Mouse (Mus musculus): ENCODE measurements around the gene Mcoln3. TPM values are rescaled to one million over a fixed set of nuclear protein-coding genes. Genes with fewer than 3 reads are reported as not detected.

Gene Mcoln3
- total RNA-seq, 1 experiment: 2.5 TPM

GRCm38 (mm10) chr3:146159360-146159759, 42.1 kb downstream of the Mcoln3 start:
- DNase-seq (ENCODE audit: low read depth, low spot score): no peak
- Histone ChIP-seq H3K27ac (ENCODE audit: insufficient read depth, low read depth, low read length, poor library complexity, severe bottlenecking) (no peak overlapping the region), H3K4me3 (ENCODE audit: insufficient read depth in 1 of 2, low read depth in 1 of 2, low read length in 2 of 2, poor library complexity in 1 of 2, severe bottlenecking in 1 of 2) (no peak overlapping the region), H3K9me3 (ENCODE audit: control insufficient read depth, insufficient read depth, low read depth, low read length) (no peaks in the 10 kb centered on the region), H3K9ac (ENCODE audit: insufficient read depth, low read depth, low read length, poor library complexity, severe bottlenecking) (no peak overlapping the region), H3K4me1 (ENCODE audit: control insufficient read depth in 2 of 2, insufficient read depth in 2 of 2, low read length in 2 of 2, poor library complexity in 1 of 2) (no peaks in the 10 kb centered on the region), H3K36me3 (ENCODE audit: control insufficient read depth, insufficient read depth, low read length, poor library complexity, severe bottlenecking) (no peaks in the 10 kb centered on the region)
- in situ Hi-C loops (cut with MboI; ENCODE audit: low sequenced_read_pairs in 2 of 2, unreplicated experiment in 2 of 2): no loop called here
- TF ChIP-seq ZNF384 (IDR thresholded peaks at IDR 0.05; ENCODE audit: low read depth, low read length) (no peak), CHD2 (IDR thresholded peaks at IDR 0.05; ENCODE audit: low read depth, low read length) (no peak), ZC3H11A (IDR thresholded peaks at IDR 0.05; ENCODE audit: borderline replicate concordance, low read depth, low read length) (no peak), HCFC1 (IDR thresholded peaks at IDR 0.05; ENCODE audit: borderline replicate concordance, insufficient read depth, low read length) (no peak), MAFK (IDR thresholded peaks at IDR 0.05; ENCODE audit: insufficient read depth, low read depth, low read length) (no peak)

GRCm38 (mm10) chr3:146162197-146162596, 44.9 kb downstream of the Mcoln3 start:
- Histone ChIP-seq H3K9me3 (ENCODE audit: control insufficient read depth, insufficient read depth, low read depth, low read length) (no peaks in the 10 kb centered on the region), H3K4me1 (ENCODE audit: control insufficient read depth in 2 of 2, insufficient read depth in 2 of 2, low read length in 2 of 2, poor library complexity in 1 of 2) (no peaks in the 10 kb centered on the region), H3K9ac (ENCODE audit: insufficient read depth, low read depth, low read length, poor library complexity, severe bottlenecking) (no peak overlapping the region), H3K27ac (ENCODE audit: insufficient read depth, low read depth, low read length, poor library complexity, severe bottlenecking) (no peak overlapping the region), H3K4me3 (ENCODE audit: insufficient read depth in 1 of 2, low read depth in 1 of 2, low read length in 2 of 2, poor library complexity in 1 of 2, severe bottlenecking in 1 of 2) (no peak overlapping the region), H3K36me3 (ENCODE audit: control insufficient read depth, insufficient read depth, low read length, poor library complexity, severe bottlenecking) (no peaks in the 10 kb centered on the region)
- in situ Hi-C loops (cut with MboI; ENCODE audit: low sequenced_read_pairs in 2 of 2, unreplicated experiment in 2 of 2): no loop called here
- peak; percentile 49 for DNase-seq (ENCODE audit: low read depth, low spot score)
- TF ChIP-seq HCFC1 (IDR thresholded peaks at IDR 0.05; ENCODE audit: borderline replicate concordance, insufficient read depth, low read length) (no peak), MAFK (IDR thresholded peaks at IDR 0.05; ENCODE audit: insufficient read depth, low read depth, low read length) (no peak), CHD2 (IDR thresholded peaks at IDR 0.05; ENCODE audit: low read depth, low read length) (no peak), ZNF384 (IDR thresholded peaks at IDR 0.05; ENCODE audit: low read depth, low read length) (no peak), ZC3H11A (IDR thresholded peaks at IDR 0.05; ENCODE audit: borderline replicate concordance, low read depth, low read length) (no peak)

DNA sequence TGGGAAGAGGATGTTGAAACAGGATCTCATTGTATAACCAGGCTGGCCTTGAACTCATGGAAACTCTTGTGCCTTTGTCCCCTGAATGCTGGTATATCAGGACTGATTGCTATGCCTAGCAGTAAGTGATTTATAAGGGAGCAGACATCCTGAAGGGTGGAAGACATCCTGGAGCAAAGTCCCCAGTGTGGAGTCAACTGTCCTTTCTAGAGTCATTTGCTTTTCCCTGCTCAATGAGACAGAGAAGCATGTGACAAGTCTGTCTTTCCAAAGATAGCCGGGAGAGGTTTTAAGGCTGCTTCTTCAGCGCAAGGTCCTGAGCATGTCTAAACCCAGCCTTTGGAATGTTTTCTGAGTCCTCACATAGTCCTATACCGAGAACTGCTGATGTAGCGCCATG, 52.1 kb downstream of the Mcoln3 start:
- no peak overlapping the region for H3K9ac ChIP-seq (ENCODE audit: insufficient read depth, low read depth, low read length, poor library complexity, severe bottlenecking)
- in situ Hi-C loops (cut with MboI; ENCODE audit: low sequenced_read_pairs in 2 of 2, unreplicated experiment in 2 of 2): no loop called here
- no peaks in the 10 kb centered on the region for H3K36me3 ChIP-seq (ENCODE audit: control insufficient read depth, insufficient read depth, low read length, poor library complexity, severe bottlenecking)
- H3K4me3 ChIP-seq (ENCODE audit: insufficient read depth in 1 of 2, low read depth in 1 of 2, low read length in 2 of 2, poor library complexity in 1 of 2, severe bottlenecking in 1 of 2): no peak overlapping the region
- DNase-seq (ENCODE audit: low read depth, low spot score): no peak
- no peaks in the 10 kb centered on the region for H3K4me1 ChIP-seq (ENCODE audit: control insufficient read depth in 2 of 2, insufficient read depth in 2 of 2, low read length in 2 of 2, poor library complexity in 1 of 2)
- no peak overlapping the region for H3K27ac ChIP-seq (ENCODE audit: insufficient read depth, low read depth, low read length, poor library complexity, severe bottlenecking)
- no peaks in the 10 kb centered on the region for H3K9me3 ChIP-seq (ENCODE audit: control insufficient read depth, insufficient read depth, low read depth, low read length)
- TF ChIP-seq HCFC1 (IDR thresholded peaks at IDR 0.05; ENCODE audit: borderline replicate concordance, insufficient read depth, low read length) (no peak), MAFK (IDR thresholded peaks at IDR 0.05; ENCODE audit: insufficient read depth, low read depth, low read length) (no peak), CHD2 (IDR thresholded peaks at IDR 0.05; ENCODE audit: low read depth, low read length) (no peak), ZNF384 (IDR thresholded peaks at IDR 0.05; ENCODE audit: low read depth, low read length) (no peak), ZC3H11A (IDR thresholded peaks at IDR 0.05; ENCODE audit: borderline replicate concordance, low read depth, low read length) (no peak)

- in situ Hi-C loops (cut with MboI; ENCODE audit: low sequenced_read_pairs in 2 of 2, unreplicated experiment in 2 of 2): no loop called here
- Histone ChIP-seq H3K27ac (ENCODE audit: insufficient read depth, low read depth, low read length, poor library complexity, severe bottlenecking) (no peak overlapping the region), H3K4me3 (ENCODE audit: insufficient read depth in 1 of 2, low read depth in 1 of 2, low read length in 2 of 2, poor library complexity in 1 of 2, severe bottlenecking in 1 of 2) (no peak overlapping the region), H3K36me3 (ENCODE audit: control insufficient read depth, insufficient read depth, low read length, poor library complexity, severe bottlenecking) (no peaks in the 10 kb centered on the region), H3K4me1 (ENCODE audit: control insufficient read depth in 2 of 2, insufficient read depth in 2 of 2, low read length in 2 of 2, poor library complexity in 1 of 2) (no peaks in the 10 kb centered on the region), H3K9ac (ENCODE audit: insufficient read depth, low read depth, low read length, poor library complexity, severe bottlenecking) (no peak overlapping the region), H3K9me3 (ENCODE audit: control insufficient read depth, insufficient read depth, low read depth, low read length) (no peaks in the 10 kb centered on the region)
- TF ChIP-seq MAFK (IDR thresholded peaks at IDR 0.05; ENCODE audit: insufficient read depth, low read depth, low read length) (no peak), HCFC1 (IDR thresholded peaks at IDR 0.05; ENCODE audit: borderline replicate concordance, insufficient read depth, low read length) (no peak), ZNF384 (IDR thresholded peaks at IDR 0.05; ENCODE audit: low read depth, low read length) (no peak), ZC3H11A (IDR thresholded peaks at IDR 0.05; ENCODE audit: borderline replicate concordance, low read depth, low read length) (no peak), CHD2 (IDR thresholded peaks at IDR 0.05; ENCODE audit: low read depth, low read length) (no peak)
- no peak for DNase-seq (ENCODE audit: low read depth, low spot score)
Measured at GRCm38 (mm10) chr3:146173030-146173429, 55.8 kb downstream of the Mcoln3 start.

- Histone ChIP-seq H3K9ac (ENCODE audit: insufficient read depth, low read depth, low read length, poor library complexity, severe bottlenecking) (no peak overlapping the region), H3K9me3 (ENCODE audit: control insufficient read depth, insufficient read depth, low read depth, low read length) (no peaks in the 10 kb centered on the region), H3K4me1 (ENCODE audit: control insufficient read depth in 2 of 2, insufficient read depth in 2 of 2, low read length in 2 of 2, poor library complexity in 1 of 2) (no peaks in the 10 kb centered on the region), H3K4me3 (ENCODE audit: insufficient read depth in 1 of 2, low read depth in 1 of 2, low read length in 2 of 2, poor library complexity in 1 of 2, severe bottlenecking in 1 of 2) (no peak overlapping the region), H3K36me3 (ENCODE audit: control insufficient read depth, insufficient read depth, low read length, poor library complexity, severe bottlenecking) (no peaks in the 10 kb centered on the region), H3K27ac (ENCODE audit: insufficient read depth, low read depth, low read length, poor library complexity, severe bottlenecking) (no peak overlapping the region)
- in situ Hi-C loops (cut with MboI; ENCODE audit: low sequenced_read_pairs in 2 of 2, unreplicated experiment in 2 of 2): no loop called here
- TF ChIP-seq ZNF384 (IDR thresholded peaks at IDR 0.05; ENCODE audit: low read depth, low read length): no peak
- TF ChIP-seq MAFK (IDR thresholded peaks at IDR 0.05; ENCODE audit: insufficient read depth, low read depth, low read length): no peak
- TF ChIP-seq HCFC1 (IDR thresholded peaks at IDR 0.05; ENCODE audit: borderline replicate concordance, insufficient read depth, low read length): no peak
- no peak for TF ChIP-seq ZC3H11A (IDR thresholded peaks at IDR 0.05; ENCODE audit: borderline replicate concordance, low read depth, low read length)
- no peak for TF ChIP-seq CHD2 (IDR thresholded peaks at IDR 0.05; ENCODE audit: low read depth, low read length)
- no peak for DNase-seq (ENCODE audit: low read depth, low spot score)
Measured at GRCm38 (mm10) chr3:146174215-146174614, 57.0 kb downstream of the Mcoln3 start.

Measured in ES-E14 (cell line).